Mouse (Mus musculus) CD4-positive helper T cell, adult 2 months (primary cell): ENCODE measurements around the gene Rap1b.

Experiments used
- DNase-seq: peaks from one replicate; pipeline ENCODE4 v3.0.0-alpha.2; 2012; ENCODE audit warnings: low read depth, missing footprints, low spot score

Gene Rap1b

DNA sequence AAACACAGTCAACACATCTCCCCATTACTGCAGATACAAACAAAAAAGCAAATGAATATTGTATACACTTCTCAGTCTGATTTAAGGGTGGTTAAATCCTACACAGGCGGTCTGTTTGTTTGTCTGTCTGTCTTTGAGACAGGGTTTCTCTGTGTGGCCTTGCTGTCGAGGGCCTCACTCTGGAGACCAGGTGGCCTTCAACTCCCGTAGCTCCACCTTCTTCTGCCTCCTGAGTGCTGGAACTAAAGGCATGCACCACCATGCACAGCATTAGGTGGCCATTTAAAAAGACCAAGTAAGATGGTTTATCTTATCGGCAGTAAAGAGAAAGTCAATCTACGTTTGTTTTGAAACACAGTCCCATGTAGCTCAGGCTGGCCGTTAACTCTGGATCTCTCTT is 22.5 kb downstream of the Rap1b start:
- DNase-seq, result no peak

GRCm38 (mm10) chr10:117818600-117818999 is 27.2 kb downstream of the Rap1b start:
- no peak for DNase-seq

GRCm38 (mm10) chr10:117816721-117817120 is 29.1 kb downstream of the Rap1b start:
- DNase-seq, result no peak

GRCm38 (mm10) chr10:117812501-117812900 is 33.3 kb downstream of the Rap1b start:
- no peak for DNase-seq

DNA sequence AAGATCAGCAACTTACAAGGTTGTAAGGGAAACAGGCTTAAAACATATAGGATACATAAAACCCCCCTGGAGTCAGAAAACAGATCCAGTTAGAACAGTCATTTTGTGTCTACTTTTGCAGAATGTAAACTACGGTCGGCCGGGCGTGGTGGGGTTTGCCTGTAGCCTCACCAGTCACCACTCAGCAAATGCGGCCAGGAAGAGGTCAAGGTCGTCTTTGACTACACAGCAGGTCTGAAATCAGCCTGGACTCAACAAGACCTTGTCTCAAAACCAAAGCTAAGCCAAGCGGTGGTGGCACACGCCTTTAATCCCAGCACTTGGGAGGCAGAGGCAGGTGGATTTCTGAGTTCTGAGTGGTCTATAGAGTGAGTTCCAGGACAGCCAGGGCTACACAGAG is 34.3 kb downstream of the Rap1b start:
- no peak for DNase-seq

DNA sequence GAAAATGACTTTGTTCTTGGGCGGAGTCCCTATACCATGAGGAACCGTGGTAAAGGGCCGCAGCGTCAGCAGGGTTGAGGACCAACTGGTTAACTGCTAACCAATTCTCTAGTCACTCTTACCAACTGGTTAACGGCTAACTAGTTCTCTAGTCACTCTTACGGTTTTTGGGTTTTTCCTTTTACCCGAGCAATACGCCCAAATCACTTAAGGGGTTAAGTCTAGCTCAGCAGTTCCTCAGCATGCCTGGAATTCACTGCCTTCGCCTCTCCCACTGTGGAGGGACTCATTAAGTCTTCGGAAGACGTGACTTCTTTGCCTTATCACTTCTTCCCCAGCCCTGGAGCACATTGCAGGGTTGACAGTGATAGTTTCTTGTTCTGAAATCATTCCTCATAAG is 35.3 kb downstream of the Rap1b start:
- DNase-seq, result no peak

DNA sequence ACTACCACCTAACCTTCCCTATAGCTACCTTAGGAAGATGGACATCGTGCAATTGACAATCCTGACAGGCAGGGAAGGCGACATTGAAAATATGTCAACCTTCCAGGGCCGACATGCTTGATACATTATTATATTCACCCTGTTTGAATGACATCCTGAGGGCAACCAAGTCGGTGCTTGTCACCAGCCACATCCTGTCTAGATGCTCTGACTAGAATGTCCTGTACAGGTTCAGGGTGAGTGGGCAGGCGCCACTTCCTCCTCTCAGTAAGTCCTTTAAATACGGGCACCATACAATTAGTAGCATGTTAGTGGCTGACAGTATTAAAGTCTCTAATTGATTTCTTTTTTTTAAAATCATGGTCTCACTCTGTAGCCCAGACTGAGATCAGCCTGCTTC is 37.8 kb downstream of the Rap1b start:
- peak; percentile 78 for DNase-seq

- DNase-seq, result no peak
These were observed 39.9 kb downstream of the Rap1b start for GRCm38 (mm10) chr10:117805919-117806318.

DNA sequence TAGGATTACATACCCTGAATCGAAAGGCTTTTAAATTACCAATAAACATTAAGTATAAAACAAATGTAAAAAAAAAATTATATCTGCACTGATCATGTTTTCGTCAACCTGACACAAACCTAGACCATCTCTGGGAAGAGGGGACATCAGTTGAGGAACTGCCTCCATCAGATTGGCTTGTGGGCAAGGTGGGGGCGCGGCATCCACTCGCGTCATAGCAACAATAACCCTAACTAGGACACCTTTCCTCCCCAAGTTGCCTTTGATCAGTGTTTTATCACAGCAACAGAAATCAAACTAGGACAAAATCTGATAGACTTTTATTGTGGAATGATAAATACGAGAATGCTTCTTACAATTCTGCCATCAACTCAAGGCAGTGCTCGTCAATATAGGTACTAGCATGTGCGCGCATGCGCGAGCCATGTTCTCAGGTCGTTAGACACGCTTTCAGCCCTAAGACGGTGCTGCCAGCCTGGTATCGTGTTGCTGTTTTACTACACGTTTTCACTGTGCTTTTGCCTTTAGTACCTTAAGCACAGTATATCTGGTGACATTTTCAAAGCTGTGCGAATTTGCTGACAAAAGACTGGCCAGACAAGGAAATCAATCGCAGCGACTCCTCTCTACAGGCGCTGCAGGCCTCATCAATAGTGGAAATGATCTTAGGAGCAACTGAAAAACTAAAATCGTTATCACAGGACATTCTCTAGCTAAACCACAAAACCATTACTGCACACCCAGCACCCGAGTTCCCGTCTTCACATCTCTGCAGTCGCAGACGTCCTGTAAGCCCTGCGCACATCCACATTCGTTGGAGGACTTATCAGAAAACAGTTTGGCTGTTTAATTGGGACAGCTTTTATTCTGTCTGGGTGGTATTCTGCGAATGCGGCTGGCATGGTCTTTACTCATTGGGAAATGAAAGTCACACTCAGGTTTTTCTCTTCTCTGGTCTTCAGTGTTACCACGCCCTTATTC is 41.7 kb downstream of the Rap1b start:
- peak; percentile 59 for DNase-seq

DNA sequence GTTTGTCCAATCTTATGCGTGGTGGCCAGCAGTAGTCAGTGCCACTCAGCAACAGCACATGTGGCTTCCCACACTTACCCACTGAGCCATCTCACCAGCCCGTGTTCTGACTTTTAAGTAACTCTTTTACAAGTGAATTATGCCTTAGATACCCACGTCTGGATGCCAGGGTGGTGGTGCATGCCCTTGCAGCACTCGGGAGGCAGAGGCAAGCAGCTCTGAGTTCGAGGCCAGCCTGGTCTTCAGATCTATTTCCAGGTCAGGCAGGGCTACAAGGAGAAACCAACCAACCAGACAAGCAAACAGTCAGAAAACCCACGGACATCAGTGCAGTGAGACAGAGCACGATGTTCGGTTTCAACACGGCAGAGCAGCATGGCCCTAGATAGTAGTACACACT is 43.9 kb downstream of the Rap1b start:
- no peak for DNase-seq

GRCm38 (mm10) chr10:117799806-117800205 is 46.0 kb downstream of the Rap1b start:
- no peak for DNase-seq

DNA sequence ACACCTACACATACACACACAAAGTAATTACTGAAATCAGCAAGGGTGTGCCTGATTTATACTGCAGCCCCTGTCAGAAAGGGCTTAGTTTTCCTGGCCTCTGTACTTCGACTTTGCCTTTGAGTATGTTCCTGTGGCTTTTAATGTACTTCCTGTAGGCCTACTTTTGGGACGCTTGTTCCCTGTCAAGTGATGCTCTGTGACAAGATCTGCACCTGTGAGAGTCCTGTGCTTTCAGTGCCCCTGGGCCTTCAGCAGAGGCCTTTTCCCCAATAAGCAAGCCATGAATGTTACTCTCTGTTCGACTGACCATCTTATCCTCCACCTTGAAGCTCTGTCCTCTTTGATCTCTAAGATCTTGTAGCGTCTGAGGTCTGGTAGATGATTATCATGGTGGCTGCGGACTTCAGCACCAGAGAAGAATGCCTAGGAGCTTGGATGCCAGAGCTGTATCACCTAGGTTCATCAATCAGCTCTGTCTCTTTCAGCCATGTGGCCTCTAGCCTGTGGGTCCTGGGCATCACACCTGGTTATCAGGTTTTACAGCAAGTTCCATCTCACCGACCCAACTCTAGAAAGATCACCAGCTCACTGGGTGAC is 47.3 kb downstream of the Rap1b start:
- no peak for DNase-seq

DNA sequence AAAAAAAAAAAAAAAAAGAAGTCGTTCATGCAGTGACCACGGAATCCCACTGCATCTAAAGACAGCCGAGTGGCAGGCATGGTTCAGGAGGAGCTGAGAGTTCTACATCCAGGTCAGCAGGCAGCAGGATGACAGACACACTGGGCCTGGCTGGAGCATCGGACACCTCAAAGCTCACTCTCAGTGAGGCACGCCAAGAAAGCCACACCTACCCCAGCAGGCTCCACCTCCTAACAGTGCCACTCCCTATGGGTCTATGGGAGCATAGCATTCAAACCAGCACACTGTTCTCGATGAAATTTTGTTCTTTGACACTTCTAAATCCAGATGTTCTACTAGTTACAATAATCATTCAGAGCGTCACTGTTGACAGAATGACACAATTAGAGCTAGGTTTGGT is 48.2 kb downstream of the Rap1b start:
- DNase-seq, result no peak

DNA sequence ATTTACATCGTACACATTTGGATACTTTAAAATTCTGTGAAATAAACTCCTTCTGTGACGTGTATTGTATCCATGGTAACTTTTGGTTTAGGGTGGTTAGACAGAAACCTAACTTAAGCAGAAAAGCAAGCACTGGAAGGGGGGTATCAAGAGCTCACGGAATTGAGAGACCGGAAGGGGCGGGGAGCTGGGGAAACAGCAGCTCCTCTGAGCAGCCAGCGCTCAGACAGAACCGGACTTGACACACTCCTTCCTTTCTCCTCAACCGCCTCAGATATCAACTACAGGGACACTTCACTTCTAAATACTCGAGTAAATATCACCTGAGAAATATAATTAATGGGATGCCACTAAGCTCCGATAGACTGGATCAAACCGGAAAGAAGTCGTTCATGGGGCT is 48.7 kb downstream of the Rap1b start:
- DNase-seq, result no peak

DNA sequence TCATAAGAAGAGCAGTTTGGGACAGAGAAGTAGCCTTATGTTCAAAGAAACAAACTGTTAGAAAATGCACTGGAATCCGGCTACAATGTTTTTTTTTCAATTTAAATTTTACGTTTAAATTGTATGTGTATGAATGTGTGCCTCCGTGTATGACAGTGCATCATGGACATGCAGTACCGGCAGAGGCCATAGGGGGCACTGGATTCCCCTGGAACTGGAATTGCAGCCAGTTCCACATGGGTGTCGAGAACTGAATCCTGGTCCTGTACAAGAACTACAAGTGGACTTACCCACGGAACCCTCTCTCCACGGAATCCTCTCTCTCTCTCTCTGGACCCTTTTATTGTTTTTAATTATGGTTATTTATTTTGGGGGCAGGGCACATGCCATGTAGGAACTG is 49.7 kb downstream of the Rap1b start:
- no peak for DNase-seq

- no peak for DNase-seq
These were observed 50.6 kb downstream of the Rap1b start for GRCm38 (mm10) chr10:117795206-117795605.

- DNase-seq, result no peak
These were observed 52.3 kb downstream of the Rap1b start for GRCm38 (mm10) chr10:117793436-117794030.

GRCm38 (mm10) chr10:117792141-117793091 is 53.4 kb downstream of the Rap1b start, which contains the start of gene Nup107:
Nup107 (minus strand) TSS chr10:117792705.
- peak; percentile 99 for DNase-seq

DNA sequence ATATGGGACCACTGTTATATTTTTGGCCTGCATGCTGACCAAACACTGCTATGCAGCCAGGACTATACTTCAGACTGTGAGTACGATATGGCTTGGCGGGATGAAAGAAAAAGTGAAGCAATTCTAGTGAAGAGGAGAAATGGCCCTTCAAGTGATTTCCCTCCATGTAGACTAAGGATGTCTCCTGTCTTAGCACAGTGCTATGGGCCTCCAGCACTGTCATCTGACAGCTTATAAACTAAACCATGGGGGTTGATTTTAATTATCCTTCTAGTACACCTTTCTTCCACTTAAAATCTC is 54.7 kb downstream of the Rap1b start:
- DNase-seq, result no peak

DNA sequence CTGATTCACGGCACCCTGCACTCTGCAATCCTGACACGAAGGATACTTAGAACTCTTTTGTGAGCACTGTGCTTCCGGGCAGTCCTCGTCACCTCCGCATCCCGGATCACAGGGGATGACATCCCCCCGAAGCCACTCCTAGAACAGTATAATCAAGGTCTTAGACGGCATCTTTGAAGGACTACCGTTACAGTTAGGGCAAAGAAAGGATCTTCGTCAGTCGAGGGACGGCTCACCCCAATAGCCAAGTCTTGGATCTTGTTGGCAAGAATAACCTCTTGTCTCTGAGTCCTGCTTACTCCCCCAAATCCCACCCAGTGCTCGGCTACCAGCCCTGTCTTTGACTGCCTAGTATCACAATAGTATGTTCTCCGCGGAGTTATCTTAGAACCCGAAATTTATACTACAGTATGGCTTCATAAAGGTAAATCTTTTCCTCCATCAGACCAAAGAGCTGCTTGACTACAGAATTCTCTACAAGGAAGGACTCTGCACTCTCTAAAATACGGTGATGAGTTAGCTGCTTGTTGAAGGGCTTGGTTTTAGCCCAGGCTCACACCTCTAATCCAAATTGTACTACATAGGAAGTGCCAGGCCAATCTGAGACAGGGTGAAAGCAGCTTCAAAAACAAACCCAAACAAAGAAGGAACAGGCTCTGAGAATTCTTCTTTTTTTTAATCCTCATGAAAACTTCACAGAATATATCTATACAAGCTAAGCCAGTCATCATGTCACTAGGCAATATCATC is 55.2 kb downstream of the Rap1b start:
- DNase-seq, result no peak

DNA sequence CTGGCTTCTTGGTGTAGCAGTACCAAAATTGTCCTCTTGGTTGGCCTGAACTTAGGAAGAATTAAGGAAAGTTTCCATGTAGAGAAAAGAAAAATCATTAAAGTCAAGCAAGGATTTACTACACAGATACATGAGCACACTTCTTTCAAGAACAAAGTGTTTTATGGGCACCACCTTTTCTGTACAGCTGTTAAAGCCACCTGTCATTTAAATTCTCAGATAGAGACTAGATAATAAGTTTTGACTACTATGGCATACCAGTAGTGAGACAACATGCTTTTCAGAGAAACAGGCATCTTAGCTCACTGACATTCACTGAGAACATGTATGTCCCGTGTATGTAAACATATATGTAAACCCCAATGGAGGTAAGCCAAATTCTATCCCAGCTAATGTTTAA is 55.8 kb downstream of the Rap1b start:
- DNase-seq, result no peak
